Mouse (Mus musculus): Measurements from ENCODE around the gene C130074G19Rik. TPM values are rescaled to one million over a fixed set of nuclear protein-coding genes. Genes with fewer than 3 reads are reported as not detected.

The C130074G19Rik gene
- total and polyA plus RNA-seq, 3 experiments: not detected

DNA sequence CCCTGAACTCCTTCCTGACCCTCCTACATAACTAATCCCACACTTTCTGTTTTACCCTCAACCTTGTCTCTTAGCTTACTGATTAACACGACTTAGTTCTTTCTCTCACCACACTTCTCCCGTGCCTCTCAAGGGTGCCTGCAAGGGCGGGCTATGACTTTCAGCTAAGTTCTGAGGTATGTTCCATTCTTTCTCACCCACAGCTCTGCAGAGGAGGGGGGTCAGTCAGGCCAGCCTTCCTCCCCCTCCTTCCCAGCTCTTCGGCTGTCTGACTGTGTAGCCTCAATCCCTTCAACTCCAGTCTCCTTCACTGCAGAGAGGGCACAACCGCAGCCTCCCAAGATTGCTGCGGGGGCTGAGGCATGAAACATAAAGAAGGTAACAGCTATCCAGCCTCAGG, 4.2 kb downstream of the C130074G19Rik start:
- no peak overlapping the region for H3K27ac ChIP-seq (ENCODE audit: control insufficient read depth, low read depth, low read length)
- H3K9me3 ChIP-seq (replicated peaks; ENCODE audit: insufficient read depth, low read length): no peaks in the 10 kb centered on the region
- no peak for DNase-seq (ENCODE audit: low read depth, low spot score)
- H3K79me2 ChIP-seq (ENCODE audit: control insufficient read depth, insufficient read depth, low read length, poor library complexity): no peaks in the 10 kb centered on the region
- no peak overlapping the region for H3K9ac ChIP-seq (ENCODE audit: control insufficient read depth, low read depth, low read length, poor library complexity, severe bottlenecking)
- TF ChIP-seq ETS1 (IDR thresholded peaks at IDR 0.05; ENCODE audit: low read depth, low read length) (no peak), POLR2A (IDR thresholded peaks at IDR 0.05; ENCODE audit: control insufficient read depth in 1 of 2, insufficient read depth in 1 of 2, low read depth in 1 of 2, low read length in 2 of 2, poor library complexity in 1 of 2) (no peak), MEF2A (IDR thresholded peaks at IDR 0.05; ENCODE audit: extremely low read depth, insufficient replicate concordance, low read depth, low read length, poor library complexity, severe bottlenecking) (no peak), ZMIZ1 (IDR thresholded peaks at IDR 0.05; ENCODE audit: low read depth, low read length) (no peak), MAFK (IDR thresholded peaks at IDR 0.05; ENCODE audit: borderline replicate concordance, low read depth, low read length) (no peak), USF1 (IDR thresholded peaks at IDR 0.05; ENCODE audit: low read depth, low read length) (no peak), UBTF (IDR thresholded peaks at IDR 0.05; ENCODE audit: borderline replicate concordance, insufficient read depth, low read depth, low read length) (no peak), MXI1 (IDR thresholded peaks at IDR 0.05; ENCODE audit: low read depth, low read length) (no peak), USF2 (IDR thresholded peaks at IDR 0.05; ENCODE audit: borderline replicate concordance in 1 of 2, insufficient read depth in 1 of 2, low read depth in 1 of 2, low read length in 2 of 2) (no peak), TAL1 (IDR thresholded peaks at IDR 0.05; ENCODE audit: low read length) (no peak), ELF1 (IDR thresholded peaks at IDR 0.05; ENCODE audit: low read depth, low read length) (no peak), GATA1 (IDR thresholded peaks at IDR 0.05; ENCODE audit: low read depth, low read length) (no peak), JUND (IDR thresholded peaks at IDR 0.05; ENCODE audit: low read depth, low read length) (no peak), CHD1 (IDR thresholded peaks at IDR 0.05; ENCODE audit: low read depth, low read length) (no peak), RAD21 (IDR thresholded peaks at IDR 0.05; ENCODE audit: low read depth, low read length) (no peak), ZC3H11A (IDR thresholded peaks at IDR 0.05; ENCODE audit: low read depth, low read length) (no peak), E2F4 (IDR thresholded peaks at IDR 0.05; ENCODE audit: borderline replicate concordance, low read depth, low read length) (no peak), TCF12 (IDR thresholded peaks at IDR 0.05; ENCODE audit: low read depth, low read length) (no peak), TBP (IDR thresholded peaks at IDR 0.05; ENCODE audit: low read depth, low read length) (no peak), POLR2AphosphoS5 (IDR thresholded peaks at IDR 0.05; ENCODE audit: borderline replicate concordance, low read depth, low read length) (no peak)
- H3K36me3 ChIP-seq (ENCODE audit: control insufficient read depth in 1 of 2, insufficient read depth in 2 of 2, low read length in 2 of 2): no peaks in the 10 kb centered on the region
- H3K4me3 ChIP-seq (ENCODE audit: control insufficient read depth in 1 of 2, insufficient read depth in 1 of 2, low read depth in 2 of 2, low read length in 2 of 2): no peak overlapping the region
- no peaks in the 10 kb centered on the region; a peak in 1 of 4 replicates for H3K27me3 ChIP-seq (ENCODE audit: control insufficient read depth in 1 of 2, insufficient read depth in 2 of 2, low read length in 2 of 2)
- no peaks in the 10 kb centered on the region for H3K4me1 ChIP-seq (ENCODE audit: control insufficient read depth in 1 of 2, insufficient read depth in 2 of 2, low read length in 2 of 2)

- Histone ChIP-seq H3K36me3 (ENCODE audit: control insufficient read depth in 1 of 2, insufficient read depth in 2 of 2, low read length in 2 of 2) (no peaks in the 10 kb centered on the region), H3K27me3 (ENCODE audit: control insufficient read depth in 1 of 2, insufficient read depth in 2 of 2, low read length in 2 of 2) (no peaks in the 10 kb centered on the region; a peak in 1 of 4 replicates), H3K4me1 (ENCODE audit: control insufficient read depth in 1 of 2, insufficient read depth in 2 of 2, low read length in 2 of 2) (no peaks in the 10 kb centered on the region)
These were observed 5.7 kb downstream of the C130074G19Rik start for GRCm38 (mm10) chr1:184877306-184877705.

More at GRCm38 (mm10) chr1:184877306-184877705, 5.7 kb downstream of the C130074G19Rik start:
- Histone ChIP-seq H3K9me3 (replicated peaks; ENCODE audit: insufficient read depth, low read length) (no peaks in the 10 kb centered on the region), H3K27ac (ENCODE audit: control insufficient read depth, low read depth, low read length) (no peak overlapping the region), H3K4me3 (ENCODE audit: control insufficient read depth in 1 of 2, insufficient read depth in 1 of 2, low read depth in 2 of 2, low read length in 2 of 2) (no peak overlapping the region), H3K79me2 (ENCODE audit: control insufficient read depth, insufficient read depth, low read length, poor library complexity) (no peaks in the 10 kb centered on the region), H3K9ac (ENCODE audit: control insufficient read depth, low read depth, low read length, poor library complexity, severe bottlenecking) (no peak overlapping the region)
- no peak for DNase-seq (ENCODE audit: low read depth, low spot score)
- TF ChIP-seq E2F4 (IDR thresholded peaks at IDR 0.05; ENCODE audit: borderline replicate concordance, low read depth, low read length) (no peak), CHD2 (IDR thresholded peaks at IDR 0.05; ENCODE audit: low read length) (no peak), SIN3A (IDR thresholded peaks at IDR 0.05; ENCODE audit: low read length) (no peak), CHD1 (IDR thresholded peaks at IDR 0.05; ENCODE audit: low read depth, low read length) (no peak), UBTF (IDR thresholded peaks at IDR 0.05; ENCODE audit: borderline replicate concordance, insufficient read depth, low read depth, low read length) (no peak), GATA1 (IDR thresholded peaks at IDR 0.05; ENCODE audit: low read depth, low read length) (no peak), ZKSCAN1 (IDR thresholded peaks at IDR 0.05; ENCODE audit: low read depth, low read length) (no peak), RAD21 (IDR thresholded peaks at IDR 0.05; ENCODE audit: low read depth, low read length) (no peak), POLR2AphosphoS5 (IDR thresholded peaks at IDR 0.05; ENCODE audit: borderline replicate concordance, low read depth, low read length) (no peak), BHLHE40 (IDR thresholded peaks at IDR 0.05; ENCODE audit: borderline replicate concordance, low read depth, low read length) (no peak), ZNF384 (IDR thresholded peaks at IDR 0.05; ENCODE audit: low read depth, low read length) (no peak), SMC3 (IDR thresholded peaks at IDR 0.05; ENCODE audit: low read depth, low read length) (no peak), ZMIZ1 (IDR thresholded peaks at IDR 0.05; ENCODE audit: low read depth, low read length) (no peak), MAZ (IDR thresholded peaks at IDR 0.05; ENCODE audit: low read depth, low read length) (no peak), ZC3H11A (IDR thresholded peaks at IDR 0.05; ENCODE audit: low read depth, low read length) (no peak), GABPA (IDR thresholded peaks at IDR 0.05; ENCODE audit: low read depth, low read length) (no peak), MXI1 (IDR thresholded peaks at IDR 0.05; ENCODE audit: low read depth, low read length) (no peak), TBP (IDR thresholded peaks at IDR 0.05; ENCODE audit: low read depth, low read length) (no peak), CTCF (IDR thresholded peaks at IDR 0.05 in 2 of 3, conservative IDR thresholded peaks at IDR 0.05 in 1 of 3; ENCODE audit: control insufficient read depth in 1 of 3, insufficient read depth in 1 of 3, low read depth in 2 of 3, low read length in 3 of 3, poor library complexity in 1 of 3, severe bottlenecking in 1 of 3) (no peak)

Measured in MEL (cell line).